19 mouse cellular contexts compared by ENCODE assay signal in genomic region chr13:36430420-36431114, GRCm38 (mm10).
DNase-seq lines count a peak whose midpoint lies in the region; ATAC-seq and TF ChIP-seq lines count a peak whose summit lies in the region.
"Had no signal": no experiment of that assay in that cellular context is flagged by ENCODE, and none has a peak within 500 bp of the region (broad histone marks: within the 10 kb centered on the region; RNA-seq: fewer than 3 reads in every experiment).

No protein-coding gene starts in this region.

- H3K9ac ChIP-seq in midbrain, embryonic 12.5 days (replicated peaks): no peak overlapping the region
- H3K9ac ChIP-seq in midbrain, embryonic 11.5 days (ENCODE audit: low read length): no peak overlapping the region
- no peak overlapping the region for H3K9ac ChIP-seq in forebrain, postnatal 0 days
- no peak overlapping the region for H3K9ac ChIP-seq in neural tube, embryonic 14.5 days (replicated peaks; ENCODE audit: low read depth, low read length)
- H3K9ac ChIP-seq: heart, embryonic 15.5 days; hindbrain, embryonic 15.5 days; kidney, embryonic 15.5 days; limb, embryonic 12.5 days; liver, embryonic 14.5 days had no signal

- no peak for TF ChIP-seq CTCF in forebrain, postnatal 0 days (IDR thresholded peaks at IDR 0.05; ENCODE audit: low read depth)

- peak; percentile 42 for DNase-seq in heart, embryonic 10.5 days (ENCODE audit: low spot score)
- no peak for DNase-seq in heart, adult 9 months (ENCODE audit: low spot score in 2 of 2)
- no peak for DNase-seq in midbrain, embryonic 11.5 days (ENCODE audit: low spot score, missing footprints)
- DNase-seq in forebrain, postnatal 0 days: no peak
- DNase-seq in kidney, adult 8-10 months: no peak
- DNase-seq in cerebellum, postnatal 14 days: no peak
- DNase-seq: adrenal gland, postnatal 14 days; cerebellum, postnatal 25 days had no signal

- H3K36me3 ChIP-seq in heart, embryonic 10.5 days: no peaks in the 10 kb centered on the region
- H3K36me3 ChIP-seq in midbrain, embryonic 12.5 days: no peaks in the 10 kb centered on the region
- no peaks in the 10 kb centered on the region for H3K36me3 ChIP-seq in midbrain, embryonic 11.5 days (ENCODE audit: control insufficient read depth, insufficient read depth, low read length)
- no peaks in the 10 kb centered on the region for H3K36me3 ChIP-seq in forebrain, postnatal 0 days (ENCODE audit: insufficient read depth)
- no peaks in the 10 kb centered on the region for H3K36me3 ChIP-seq in neural tube, embryonic 14.5 days (ENCODE audit: control insufficient read depth, insufficient read depth, low read length)
- H3K36me3 ChIP-seq: embryonic facial prominence, embryonic 10.5 days; heart, embryonic 15.5 days; hindbrain, embryonic 15.5 days; kidney, embryonic 15.5 days; limb, embryonic 12.5 days had no signal

- 0 out of 2 replicates have a peak, but pooled peaks cover 6% of the 10 kb centered on the region for H3K4me1 ChIP-seq in heart, embryonic 10.5 days
- peaks cover 7% of the 10 kb centered on the region for H3K4me1 ChIP-seq in midbrain, embryonic 12.5 days
- H3K4me1 ChIP-seq in midbrain, embryonic 11.5 days (ENCODE audit: control insufficient read depth, insufficient read depth, low read length): no peaks in the 10 kb centered on the region
- no peaks in the 10 kb centered on the region for H3K4me1 ChIP-seq in forebrain, postnatal 0 days (ENCODE audit: insufficient read depth)
- H3K4me1 ChIP-seq in neural tube, embryonic 14.5 days (ENCODE audit: control insufficient read depth, insufficient read depth, low read length): peaks cover 7% of the 10 kb centered on the region; the same call in 1 of the 2 replicates
- H3K4me1 ChIP-seq: embryonic facial prominence, embryonic 10.5 days; heart, embryonic 15.5 days had no signal

- H3K27me3 ChIP-seq in heart, embryonic 10.5 days (ENCODE audit: insufficient read depth, poor library complexity, severe bottlenecking): no peaks in the 10 kb centered on the region
- no peaks in the 10 kb centered on the region for H3K27me3 ChIP-seq in midbrain, embryonic 12.5 days
- no peaks in the 10 kb centered on the region for H3K27me3 ChIP-seq in midbrain, embryonic 11.5 days (ENCODE audit: control insufficient read depth, insufficient read depth, low read length)
- H3K27me3 ChIP-seq in forebrain, postnatal 0 days (ENCODE audit: insufficient read depth, low read length): no peaks in the 10 kb centered on the region
- no peaks in the 10 kb centered on the region for H3K27me3 ChIP-seq in neural tube, embryonic 14.5 days (ENCODE audit: control insufficient read depth, insufficient read depth, low read length)
- H3K27me3 ChIP-seq: heart, embryonic 15.5 days; hindbrain, embryonic 15.5 days; kidney, embryonic 15.5 days; limb, embryonic 12.5 days had no signal

- ATAC-seq in midbrain, embryonic 12.5 days (ENCODE audit: low FRiP score, low read depth): no peak
- ATAC-seq in midbrain, embryonic 11.5 days (ENCODE audit: low FRiP score): no peak
- peak; percentile 34; the same call in 1 of the 2 replicates for ATAC-seq in forebrain, postnatal 0 days
- peak; percentile 34; the same call in 1 of the 2 replicates for ATAC-seq in neural tube, embryonic 14.5 days (ENCODE audit: low read depth)

- H3K4me3 ChIP-seq in heart, embryonic 10.5 days: no peak overlapping the region
- no peak overlapping the region for H3K4me3 ChIP-seq in midbrain, embryonic 12.5 days
- H3K4me3 ChIP-seq in midbrain, embryonic 11.5 days (ENCODE audit: low read depth, low read length): no peak overlapping the region
- no peak overlapping the region for H3K4me3 ChIP-seq in forebrain, postnatal 0 days (ENCODE audit: low read depth, low read length)
- H3K4me3 ChIP-seq in neural tube, embryonic 14.5 days (ENCODE audit: low read depth, low read length): no peak overlapping the region
- H3K4me3 ChIP-seq: embryonic facial prominence, embryonic 10.5 days; erythroblast, embryonic 14.5 days; heart, embryonic 15.5 days; hindbrain, embryonic 15.5 days; kidney, embryonic 15.5 days; layer of hippocampus, adult 2 months; limb, embryonic 12.5 days; myocyte had no signal

- 53% methylated on average over 6 of the region's 6 CpGs for WGBS in heart, embryonic 10.5 days
- 67% methylated on average over 6 of the region's 6 CpGs for WGBS in midbrain, embryonic 12.5 days
- 72% methylated on average over 6 of the region's 6 CpGs for WGBS in midbrain, embryonic 11.5 days
- WGBS in forebrain, postnatal 0 days: 62% methylated on average over 6 of the region's 6 CpGs
- WGBS in neural tube, embryonic 14.5 days: 63% methylated on average over 6 of the region's 6 CpGs

- no peak overlapping the region for H3K4me2 ChIP-seq in midbrain, embryonic 12.5 days (replicated peaks)
- no peak overlapping the region for H3K4me2 ChIP-seq in midbrain, embryonic 11.5 days
- no peak overlapping the region for H3K4me2 ChIP-seq in forebrain, postnatal 0 days (ENCODE audit: low read depth)
- no peak overlapping the region for H3K4me2 ChIP-seq in neural tube, embryonic 14.5 days (ENCODE audit: low read depth, low read length)
- H3K4me2 ChIP-seq: heart, embryonic 15.5 days; hindbrain, embryonic 15.5 days; kidney, embryonic 15.5 days; limb, embryonic 12.5 days had no signal

- no peak overlapping the region for H3K27ac ChIP-seq in heart, embryonic 10.5 days
- 0 out of 2 replicates have a peak overlapping the region, but pooled peaks have one; percentile 25 for H3K27ac ChIP-seq in midbrain, embryonic 12.5 days (replicated peaks)
- no peak overlapping the region for H3K27ac ChIP-seq in midbrain, embryonic 11.5 days (ENCODE audit: low read depth, low read length)
- 0 out of 2 replicates have a peak overlapping the region, but pooled peaks have one; percentile 4 for H3K27ac ChIP-seq in forebrain, postnatal 0 days (ENCODE audit: low read depth, low read length)
- no peak overlapping the region for H3K27ac ChIP-seq in neural tube, embryonic 14.5 days (ENCODE audit: low read depth, low read length)
- H3K27ac ChIP-seq: embryonic facial prominence, embryonic 10.5 days; heart, embryonic 15.5 days; hindbrain, embryonic 15.5 days; kidney, embryonic 15.5 days; layer of hippocampus, adult 2 months; limb, embryonic 12.5 days; liver, embryonic 14.5 days had no signal

- no peaks in the 10 kb centered on the region for H3K9me3 ChIP-seq in heart, embryonic 10.5 days
- H3K9me3 ChIP-seq in midbrain, embryonic 12.5 days: no peaks in the 10 kb centered on the region
- no peaks in the 10 kb centered on the region for H3K9me3 ChIP-seq in midbrain, embryonic 11.5 days (ENCODE audit: control insufficient read depth, low read length)
- no peaks in the 10 kb centered on the region for H3K9me3 ChIP-seq in forebrain, postnatal 0 days (ENCODE audit: low read length)
- H3K9me3 ChIP-seq in neural tube, embryonic 14.5 days (ENCODE audit: control insufficient read depth, low read length): no peaks in the 10 kb centered on the region
- H3K9me3 ChIP-seq: embryonic facial prominence, embryonic 10.5 days; heart, embryonic 15.5 days; hindbrain, embryonic 15.5 days; kidney, embryonic 15.5 days; limb, embryonic 12.5 days had no signal

Comparison
In these comparisons a context has a peak if more than half of its experiments do, and no peak if none do; other contexts are left out.
1. H3K27ac ChIP-seq: peak in midbrain, embryonic 12.5 days (single experiment) and forebrain, postnatal 0 days (single experiment); none in heart, embryonic 10.5 days (single experiment), midbrain, embryonic 11.5 days (single experiment) and neural tube, embryonic 14.5 days (single experiment).
2. ATAC-seq: peak in forebrain, postnatal 0 days (single experiment) and neural tube, embryonic 14.5 days (single experiment); none in midbrain, embryonic 12.5 days (single experiment) and midbrain, embryonic 11.5 days (single experiment).